ENCODE assay signal across 8 mouse cellular contexts in genomic region chr5:121546530-121546895, GRCm38 (mm10). TPM values are rescaled to one million over a fixed set of nuclear protein-coding genes. Genes with fewer than 3 reads are reported as not detected.
DNase-seq lines count a peak whose midpoint lies in the region; ATAC-seq lines count a peak whose summit lies in the region.

No protein-coding gene starts in this region.

- 40% methylated on average over 6 of the region's 6 CpGs for WGBS in heart, embryonic 10.5 days
- WGBS in limb, embryonic 15.5 days, result 27% methylated on average over 6 of the region's 6 CpGs
- 40% methylated on average over 6 of the region's 6 CpGs for WGBS in midbrain, embryonic 15.5 days
- WGBS in stomach, embryonic 14.5 days, result 22% methylated on average over 6 of the region's 6 CpGs

- H3K4me2 ChIP-seq in limb, embryonic 15.5 days, result peak overlapping the region; percentile 69
- H3K4me2 ChIP-seq in midbrain, embryonic 15.5 days, result peak overlapping the region; percentile 63
- H3K4me2 ChIP-seq in stomach, embryonic 14.5 days (replicated peaks; ENCODE audit: low read depth, low read length), result peak overlapping the region; percentile 52

- H3K9me3 ChIP-seq in heart, embryonic 10.5 days, result no peaks in the 10 kb centered on the region
- H3K9me3 ChIP-seq in limb, embryonic 15.5 days, result no peaks in the 10 kb centered on the region
- H3K9me3 ChIP-seq in midbrain, embryonic 15.5 days, result no peaks in the 10 kb centered on the region
- no peaks in the 10 kb centered on the region for H3K9me3 ChIP-seq in stomach, embryonic 14.5 days (ENCODE audit: control insufficient read depth, low read depth, low read length)

- peak overlapping the region; percentile 100 for H3K4me3 ChIP-seq in heart, embryonic 10.5 days
- H3K4me3 ChIP-seq in limb, embryonic 15.5 days, result peak overlapping the region; percentile 98
- peak overlapping the region; percentile 75 for H3K4me3 ChIP-seq in midbrain, embryonic 15.5 days
- peak overlapping the region; percentile 100 for H3K4me3 ChIP-seq in stomach, embryonic 14.5 days (ENCODE audit: low read depth, low read length)

- ATAC-seq in limb, embryonic 15.5 days (ENCODE audit: insufficient number of reproducible peaks, low FRiP score, low TSS enrichment, low read depth), result no peak
- ATAC-seq in midbrain, embryonic 15.5 days (replicated peaks), result peak; percentile 15; the same call in 1 of the 2 replicates
- ATAC-seq in stomach, embryonic 14.5 days (ENCODE audit: insufficient number of reproducible peaks, insufficient read depth, low FRiP score, low read depth), result no peak

- peak overlapping the region; percentile 100 for H3K27ac ChIP-seq in heart, embryonic 10.5 days
- H3K27ac ChIP-seq in limb, embryonic 15.5 days, result peak overlapping the region; percentile 96
- H3K27ac ChIP-seq in midbrain, embryonic 15.5 days, result peak overlapping the region; percentile 98
- H3K27ac ChIP-seq in stomach, embryonic 14.5 days (ENCODE audit: low read length), result peak overlapping the region; percentile 87; the same call in 1 of the 2 replicates

- peaks cover 27% of the 10 kb centered on the region for H3K4me1 ChIP-seq in heart, embryonic 10.5 days
- H3K4me1 ChIP-seq in limb, embryonic 15.5 days, result peaks cover 21% of the 10 kb centered on the region
- H3K4me1 ChIP-seq in midbrain, embryonic 15.5 days, result peaks cover 38% of the 10 kb centered on the region
- H3K4me1 ChIP-seq in stomach, embryonic 14.5 days (ENCODE audit: control insufficient read depth, insufficient read depth, low read length), result peaks cover 10% of the 10 kb centered on the region

- H3K36me3 ChIP-seq in heart, embryonic 10.5 days, result no peaks in the 10 kb centered on the region
- H3K36me3 ChIP-seq in limb, embryonic 15.5 days, result no peaks in the 10 kb centered on the region
- no peaks in the 10 kb centered on the region for H3K36me3 ChIP-seq in midbrain, embryonic 15.5 days (replicated peaks)
- no peaks in the 10 kb centered on the region for H3K36me3 ChIP-seq in stomach, embryonic 14.5 days (ENCODE audit: control insufficient read depth, insufficient read depth, low read length)

- peak overlapping the region; percentile 99 for H3K9ac ChIP-seq in limb, embryonic 15.5 days
- H3K9ac ChIP-seq in midbrain, embryonic 15.5 days, result peak overlapping the region; percentile 92
- peak overlapping the region; percentile 99 for H3K9ac ChIP-seq in stomach, embryonic 14.5 days (replicated peaks; ENCODE audit: low read depth, low read length)

- peak; percentile 82 for DNase-seq in heart, embryonic 10.5 days (ENCODE audit: low spot score)
- no peak for DNase-seq in heart, adult 8-10 months (ENCODE audit: low spot score)
- peak; percentile 68 to 70 for DNase-seq in cerebellum, postnatal 10 days
- peak; percentile 24 to 31 for DNase-seq in frontal cortex, postnatal 25 days (ENCODE audit: low spot score in 2 of 2)
- DNase-seq in kidney, adult 8-10 months, result peak; percentile 56 to 75

- H3K27me3 ChIP-seq in heart, embryonic 10.5 days (ENCODE audit: insufficient read depth, poor library complexity, severe bottlenecking), result no peaks in the 10 kb centered on the region
- no peaks in the 10 kb centered on the region for H3K27me3 ChIP-seq in limb, embryonic 15.5 days
- H3K27me3 ChIP-seq in midbrain, embryonic 15.5 days (replicated peaks), result no peaks in the 10 kb centered on the region
- H3K27me3 ChIP-seq in stomach, embryonic 14.5 days (ENCODE audit: control insufficient read depth, insufficient read depth, low read length), result no peaks in the 10 kb centered on the region

RNA-seq across cellular contexts. Expression of gene Mapkapk5, which starts 0.8 kb away (rescaled TPM):
- polyA plus RNA-seq in heart, embryonic 10.5 days (2016; fragmentation: Nextera tagmentation; extraction: Ambion mirVana), result 36.0 and 38.5 TPM in 2 replicates
- 100 to 1,000 TPM; 104 to 124 (median 121) TPM for total RNA-seq in heart, adult 8-10 months (2022)
- polyA plus RNA-seq in limb, embryonic 15.5 days (2015; fragmentation: Nextera tagmentation; extraction: Ambion mirVana), result 47.9 and 56.1 TPM in 2 replicates
- 67.5 and 67.7 TPM in 2 replicates for polyA plus RNA-seq in midbrain, embryonic 15.5 days (2015; fragmentation: Nextera tagmentation; extraction: Ambion mirVana)
- 52.9 and 56.3 TPM in 2 replicates for polyA plus RNA-seq in stomach, embryonic 14.5 days (2014; fragmentation: Nextera tagmentation; extraction: Ambion mirVana)

RNA-seq across cellular contexts. Expression of gene Adam1a, which starts 1.2 kb away (rescaled TPM):
- polyA plus RNA-seq in heart, embryonic 10.5 days (2016; fragmentation: Nextera tagmentation; extraction: Ambion mirVana), result 0.78 and 1.4 TPM in 2 replicates
- total RNA-seq in heart, adult 8-10 months (2022), result 1 to 10 TPM; 1.6 to 3.1 (median 2.3) TPM
- 1.5 TPM in 2 replicates for polyA plus RNA-seq in limb, embryonic 15.5 days (2015; fragmentation: Nextera tagmentation; extraction: Ambion mirVana)
- polyA plus RNA-seq in midbrain, embryonic 15.5 days (2015; fragmentation: Nextera tagmentation; extraction: Ambion mirVana), result 5.8 and 7.3 TPM in 2 replicates
- 2.2 and 3.3 TPM in 2 replicates for polyA plus RNA-seq in stomach, embryonic 14.5 days (2014; fragmentation: Nextera tagmentation; extraction: Ambion mirVana)

RNA-seq across cellular contexts. Expression of gene Gm42878, which starts 1.2 kb away (rescaled TPM):
- not detected in 2 replicates for polyA plus RNA-seq in heart, embryonic 10.5 days (2016; fragmentation: Nextera tagmentation; extraction: Ambion mirVana)
- not detected for total RNA-seq in heart, adult 8-10 months (2022)
- not detected in 2 replicates for polyA plus RNA-seq in limb, embryonic 15.5 days (2015; fragmentation: Nextera tagmentation; extraction: Ambion mirVana)
- 0.47 TPM in 1 of 2 replicates, not detected in the other for polyA plus RNA-seq in midbrain, embryonic 15.5 days (2015; fragmentation: Nextera tagmentation; extraction: Ambion mirVana)
- 0.87 TPM in 1 of 2 replicates, not detected in the other for polyA plus RNA-seq in stomach, embryonic 14.5 days (2014; fragmentation: Nextera tagmentation; extraction: Ambion mirVana)

RNA-seq across cellular contexts. Expression of gene Adam1b, which starts 43.3 kb away (rescaled TPM):
- polyA plus RNA-seq in heart, embryonic 10.5 days (2016; fragmentation: Nextera tagmentation; extraction: Ambion mirVana), result 0.15 and 0.18 TPM in 2 replicates
- not detected for total RNA-seq in heart, adult 8-10 months (2022)
- 0.08 and 0.10 TPM in 2 replicates for polyA plus RNA-seq in limb, embryonic 15.5 days (2015; fragmentation: Nextera tagmentation; extraction: Ambion mirVana)
- 0.09 TPM in 1 of 2 replicates, not detected in the other for polyA plus RNA-seq in midbrain, embryonic 15.5 days (2015; fragmentation: Nextera tagmentation; extraction: Ambion mirVana)
- polyA plus RNA-seq in stomach, embryonic 14.5 days (2014; fragmentation: Nextera tagmentation; extraction: Ambion mirVana), result 0.11 and 0.12 TPM in 2 replicates

RNA-seq across cellular contexts. Expression of gene Aldh2, which starts 47.1 kb away (rescaled TPM):
- 59.9 and 90.3 TPM in 2 replicates for polyA plus RNA-seq in heart, embryonic 10.5 days (2016; fragmentation: Nextera tagmentation; extraction: Ambion mirVana)
- 100 to 1,000 TPM; 363 to 434 (median 401) TPM for total RNA-seq in heart, adult 8-10 months (2022)
- polyA plus RNA-seq in limb, embryonic 15.5 days (2015; fragmentation: Nextera tagmentation; extraction: Ambion mirVana), result 249 and 251 TPM in 2 replicates
- polyA plus RNA-seq in midbrain, embryonic 15.5 days (2015; fragmentation: Nextera tagmentation; extraction: Ambion mirVana), result 121 and 123 TPM in 2 replicates
- 68.4 and 74.6 TPM in 2 replicates for polyA plus RNA-seq in stomach, embryonic 14.5 days (2014; fragmentation: Nextera tagmentation; extraction: Ambion mirVana)
